Mouse (Mus musculus) T-helper 17 cell (primary cell): ENCODE measurements around the gene Bptf.
"Not testable (repeated sequence)": the region's sequence is repeated elsewhere in the genome, so short reads cannot be mapped to it uniquely, and the experiment has no call there.

Source experiments
- in situ Hi-C, 2 experiments: fragments of 300-600 bp; cut with MboI, MseI; formaldehyde crosslinking; loops; 1 replicate in 1 of 2; 2 replicates in 1 of 2; pipeline ENCODE4 v1.15.1; 2025; ENCODE audit warnings: high pct_unique_total_duplicates in 2 of 2

Bptf gene

GRCm38 (mm10) chr11:107057391-107057790 lies 74.5 kb downstream of the Bptf start:
- in situ Hi-C loops: no loop called here

- in situ Hi-C loops: no loop called here
Observed at GRCm38 (mm10) chr11:107054870-107055269, 77.1 kb downstream of the Bptf start.

GRCm38 (mm10) chr11:107046766-107047620 lies 84.9 kb downstream of the Bptf start:
- in situ Hi-C loops: no loop called here

- in situ Hi-C loops: no loop called here
Observed at GRCm38 (mm10) chr11:107045546-107045945, 86.4 kb downstream of the Bptf start.

DNA sequence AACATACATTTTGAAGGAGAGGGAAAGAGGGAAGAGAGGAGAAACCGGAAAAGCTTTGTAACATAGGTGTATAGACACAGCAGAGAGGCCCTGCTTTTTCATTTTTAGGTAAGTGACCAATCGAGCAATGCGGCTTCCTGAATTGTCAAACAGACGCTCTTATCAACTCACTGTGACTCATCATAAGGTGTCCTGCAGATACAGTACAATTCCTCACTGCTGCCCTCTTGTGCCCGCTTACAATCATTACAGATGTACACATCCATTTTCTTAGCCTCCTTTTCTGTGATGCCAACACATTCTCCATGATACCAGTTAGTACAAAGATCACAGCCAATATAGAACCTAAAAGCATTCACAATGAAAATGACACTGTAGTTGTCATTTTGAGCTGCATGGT lies 87.6 kb downstream of the Bptf start:
- in situ Hi-C loops: no loop called here

- in situ Hi-C loops: no loop called here
Observed at GRCm38 (mm10) chr11:107043361-107043760, 88.6 kb downstream of the Bptf start.

DNA sequence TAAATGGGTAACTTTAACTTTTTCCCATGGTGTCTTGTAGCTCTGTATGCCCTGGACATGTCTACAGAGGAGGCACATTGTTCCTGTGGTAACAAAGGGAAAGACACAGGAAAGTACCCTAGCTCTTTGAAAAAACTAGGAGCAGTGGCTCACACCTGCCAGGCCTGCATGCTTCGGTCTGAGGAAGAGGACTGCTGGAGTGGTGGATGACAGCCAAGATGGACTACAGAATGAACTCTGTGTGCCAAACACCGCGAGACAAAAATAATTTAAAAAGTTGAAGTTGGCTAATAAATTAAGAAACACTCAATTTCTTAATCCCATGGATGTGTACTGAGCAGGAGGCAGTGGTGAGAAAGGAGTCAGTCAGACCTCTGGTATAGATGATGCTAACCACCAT lies 90.5 kb downstream of the Bptf start:
- in situ Hi-C loops: no loop called here

DNA sequence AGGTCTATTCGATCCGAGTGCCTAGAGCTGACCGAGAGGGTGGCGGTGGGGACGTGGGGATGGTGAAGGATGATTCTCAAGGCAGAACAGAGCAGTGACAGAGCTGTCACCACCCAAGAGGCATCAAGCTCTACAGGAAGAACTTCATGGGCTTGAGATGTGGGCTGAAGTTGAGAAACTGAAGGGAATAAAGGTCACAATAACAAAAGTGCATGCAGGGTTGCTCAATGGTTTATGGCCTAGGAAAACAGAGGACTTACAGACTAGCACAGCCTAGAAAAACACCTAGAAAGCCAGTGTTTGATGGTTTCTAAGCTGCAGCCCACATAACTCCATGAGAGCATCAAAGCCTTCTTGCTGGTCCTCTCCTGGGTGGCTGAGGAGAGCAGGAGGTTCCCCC lies 92.5 kb downstream of the Bptf start:
- in situ Hi-C loops: loop anchor here in 1 of 2 experiments (10.0 kb wide), 1 partner anchor 1115 kb away; no protein-coding TSS in a partner anchor

GRCm38 (mm10) chr11:107034085-107034810 lies 97.7 kb downstream of the Bptf start:
- in situ Hi-C loops: loop anchor here in 1 of 2 experiments (5.0 to 10.0 kb wide), 2 partner anchors 102 to 1109 kb away; no protein-coding TSS in a partner anchor

DNA sequence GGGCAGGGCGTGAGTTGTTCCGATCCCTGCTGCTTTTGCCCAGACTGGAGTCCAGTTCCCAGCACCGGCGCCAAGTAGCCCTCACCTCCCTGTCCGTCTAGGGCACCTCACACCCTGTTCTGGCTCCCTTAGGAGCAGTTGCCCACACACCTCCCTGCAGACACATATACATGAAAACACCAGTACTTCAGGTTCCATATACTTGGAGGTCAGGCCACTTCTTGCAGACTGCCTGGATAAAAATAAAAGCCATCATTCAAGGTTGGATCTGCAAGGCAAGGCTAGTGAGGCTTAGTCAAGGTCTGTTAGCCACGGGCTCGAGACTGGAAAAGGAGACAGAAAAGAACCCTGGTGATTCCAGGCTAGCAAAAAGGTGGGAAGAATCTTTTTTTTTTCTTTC lies 100.3 kb downstream of the Bptf start:
- in situ Hi-C loops: loop anchor here in 1 of 2 experiments (5.0 to 10.0 kb wide), 2 partner anchors 99 to 1107 kb away; no protein-coding TSS in a partner anchor

DNA sequence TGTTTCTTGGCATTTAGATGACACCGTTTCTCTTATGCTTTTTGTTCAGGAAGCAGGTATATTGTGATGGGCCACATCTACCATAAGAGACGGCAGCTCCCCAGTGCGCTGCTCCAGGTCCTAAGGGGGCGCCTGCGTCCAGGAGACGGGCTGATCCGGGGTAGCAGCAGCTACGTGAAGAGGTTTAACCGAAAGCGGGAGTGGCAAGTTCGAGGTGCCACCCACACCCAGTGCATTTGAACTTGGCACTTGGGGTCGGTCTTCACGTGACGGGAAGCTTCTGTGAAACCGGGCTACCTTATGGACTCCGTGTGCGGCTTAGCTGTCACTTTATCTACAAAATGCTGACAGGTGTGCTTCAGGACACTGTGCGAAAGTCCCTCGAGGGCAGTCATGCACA lies 102.4 kb downstream of the Bptf start:
- in situ Hi-C loops: no loop called here

DNA sequence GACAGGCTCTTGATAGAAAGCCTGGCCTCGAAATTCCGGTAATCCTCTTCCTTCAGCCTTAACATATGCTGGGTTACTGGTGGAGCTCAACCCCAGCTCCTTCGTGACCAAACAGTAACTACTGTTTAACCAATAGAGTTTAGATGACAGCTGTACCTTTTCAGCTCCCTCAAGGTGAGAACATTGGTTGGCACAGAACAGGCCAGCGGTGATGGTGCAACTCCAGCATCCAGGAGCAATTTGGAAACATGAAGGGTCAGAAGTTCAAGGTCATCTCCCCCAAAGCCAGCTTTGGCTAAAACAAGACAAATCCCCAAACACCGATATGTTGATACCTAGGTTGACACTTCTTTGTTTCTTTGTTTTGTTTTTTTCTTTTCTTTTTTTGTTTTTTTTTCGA lies 103.2 kb downstream of the Bptf start:
- in situ Hi-C loops: no loop called here

DNA sequence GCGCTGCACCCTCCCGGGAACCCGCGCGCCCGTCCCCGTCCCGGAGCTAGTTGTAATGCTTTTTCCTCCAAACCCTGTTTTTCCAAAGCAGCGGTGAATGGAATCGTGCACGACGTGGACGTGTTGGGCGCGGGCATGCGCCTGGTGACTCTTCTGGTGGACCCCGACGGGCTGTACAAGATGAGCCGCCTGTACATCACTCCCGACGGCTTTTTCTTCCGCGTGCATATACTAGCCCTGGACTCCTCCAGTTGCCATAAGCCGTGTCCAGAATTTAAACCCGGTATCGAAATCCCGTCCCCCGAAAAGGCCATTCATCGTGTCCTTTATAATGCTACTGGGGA lies 103.7 kb downstream of the Bptf start:
- in situ Hi-C loops: no loop called here

DNA sequence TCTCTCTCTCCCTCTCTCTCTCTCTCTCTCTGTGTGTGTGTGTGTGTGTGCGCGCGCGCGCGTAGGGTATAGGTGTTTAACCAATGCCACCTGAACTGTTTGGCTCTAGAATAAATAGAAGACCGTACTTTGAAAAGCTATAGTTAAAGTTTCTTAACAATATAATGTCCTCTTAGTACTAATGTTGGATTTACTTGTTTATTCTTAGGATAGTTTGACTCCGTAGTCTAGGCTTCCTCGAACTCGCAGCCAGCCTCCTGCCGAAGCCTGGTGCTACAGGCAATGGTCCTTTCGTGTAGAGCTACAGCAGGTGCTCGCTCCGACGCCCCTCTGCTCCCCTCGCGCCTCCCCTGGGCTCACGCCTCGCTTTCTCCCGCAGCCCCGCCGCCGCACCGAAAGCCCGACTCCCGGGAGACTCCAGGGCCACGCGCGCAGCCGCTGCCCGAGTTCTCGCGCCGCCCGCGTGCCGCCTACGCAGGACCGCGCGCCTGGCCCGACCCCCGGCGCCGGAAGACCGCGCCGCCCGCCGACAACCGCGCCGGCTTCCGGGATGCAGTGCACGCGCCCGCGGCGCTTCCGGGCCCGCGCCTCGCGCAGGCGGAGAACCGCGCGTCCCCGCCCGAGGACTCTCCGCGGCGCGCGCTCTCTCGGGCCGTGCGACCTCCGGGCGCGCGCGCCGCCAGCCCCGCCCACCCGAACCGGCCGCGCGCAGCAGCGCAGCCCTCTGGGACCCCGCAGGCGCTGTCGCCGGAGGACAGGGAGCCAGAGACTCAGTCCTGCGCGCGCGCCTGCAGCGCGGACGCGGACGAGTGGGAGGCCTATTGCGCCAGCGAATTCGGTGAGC lies 104.3 kb downstream of the Bptf start:
- in situ Hi-C loops: no loop called here

GRCm38 (mm10) chr11:107026554-107027430 lies 105.1 kb downstream of the Bptf start:
- in situ Hi-C loops: no loop called here

DNA sequence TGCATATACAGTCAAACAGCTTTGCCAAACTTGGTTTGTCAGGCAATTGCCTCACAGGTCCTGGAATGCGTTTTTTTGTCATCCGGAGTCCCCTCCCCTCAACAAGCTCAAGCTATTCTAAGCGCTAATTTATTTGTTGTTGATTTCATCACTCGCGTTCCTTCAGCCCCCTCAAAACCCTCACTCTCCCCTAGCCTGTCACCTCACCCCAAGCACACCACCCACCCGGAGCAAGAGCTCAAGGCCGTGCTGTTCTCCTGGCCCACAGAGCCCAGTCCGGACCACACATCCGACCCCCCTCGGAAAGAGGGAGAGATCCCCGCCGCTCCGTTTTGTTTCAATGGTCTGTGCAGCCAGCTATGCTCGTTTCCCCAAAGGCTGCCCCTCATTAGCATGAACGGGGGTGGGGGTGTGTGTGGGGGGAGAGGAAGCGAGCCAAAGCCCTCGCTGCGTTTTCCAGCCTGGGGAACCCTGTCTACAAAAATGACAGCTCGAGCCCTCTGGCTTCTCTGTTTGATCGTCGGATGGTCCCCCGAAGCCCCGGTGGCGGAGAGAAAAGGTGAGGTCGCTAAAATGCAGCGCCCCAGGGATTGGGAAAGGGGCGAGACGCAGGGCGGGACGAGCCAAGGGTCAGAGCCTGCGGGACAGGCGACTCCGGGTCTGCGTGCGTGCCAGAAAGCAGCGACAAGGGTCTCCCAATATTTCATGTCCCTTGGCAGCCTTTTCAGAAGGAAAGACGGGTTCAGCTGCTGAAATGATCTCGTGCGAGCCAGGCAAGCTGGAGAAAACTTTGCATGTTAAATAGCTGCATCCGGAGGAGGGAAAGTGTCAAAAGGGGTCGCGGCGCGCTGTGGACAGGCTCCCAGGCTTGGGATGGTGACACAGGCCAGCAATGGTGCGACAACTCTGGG lies 106.3 kb downstream of the Bptf start, which contains the start of gene 1810010H24Rik:
1810010H24Rik (plus strand) TSS at position 271 of the 911 bp plus-strand sequence.
- in situ Hi-C loops: no loop called here

DNA sequence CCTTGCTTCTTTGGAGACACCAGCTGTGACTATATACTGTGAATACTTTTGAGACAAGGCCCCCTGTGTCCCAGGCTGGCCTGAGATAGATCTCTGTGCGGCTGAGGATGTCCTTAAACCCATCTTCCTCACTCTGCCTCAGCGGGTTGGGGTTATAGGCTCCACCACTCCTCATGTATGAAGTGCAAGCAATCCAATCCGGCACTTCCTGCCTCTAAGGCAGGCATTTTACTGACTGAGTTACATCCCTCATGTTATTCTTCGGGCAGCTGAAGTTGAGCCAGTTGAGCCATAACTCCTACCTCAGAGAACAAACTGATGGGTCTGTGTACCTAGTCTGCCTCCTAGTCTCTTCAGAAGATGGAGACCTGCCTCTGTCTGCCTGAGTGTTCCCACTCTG lies 107.5 kb downstream of the Bptf start:
- in situ Hi-C loops: no loop called here

DNA sequence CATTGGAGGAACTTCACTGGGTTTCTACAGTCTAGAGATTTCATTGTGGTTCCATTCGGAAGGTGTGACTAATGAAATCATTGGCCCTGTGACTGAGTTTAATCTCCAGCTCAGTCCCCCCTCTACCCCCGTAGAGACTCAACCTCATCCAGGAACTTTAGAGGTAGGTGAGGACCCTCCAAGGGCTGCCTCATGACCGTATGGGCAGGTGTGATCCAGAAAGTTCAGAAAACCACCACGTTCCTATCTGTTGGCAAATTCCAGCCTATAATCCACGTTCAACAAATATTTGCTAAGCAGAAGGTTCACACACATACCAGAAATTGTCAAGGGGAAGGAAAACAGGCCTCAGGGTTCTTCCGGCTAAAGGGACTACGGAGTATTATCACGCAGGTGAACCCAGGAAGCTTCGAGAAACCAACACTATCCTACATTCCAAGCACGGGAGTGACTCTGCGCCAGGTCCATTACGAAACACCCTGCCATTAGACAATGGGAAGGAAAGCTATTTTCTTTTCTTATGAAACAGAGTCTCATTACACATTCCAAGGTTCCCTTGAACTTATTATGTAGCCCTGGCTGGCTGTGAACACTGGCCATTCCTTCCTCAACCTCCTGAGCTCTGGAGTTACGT lies 109.8 kb downstream of the Bptf start:
- in situ Hi-C loops: no loop called here

DNA sequence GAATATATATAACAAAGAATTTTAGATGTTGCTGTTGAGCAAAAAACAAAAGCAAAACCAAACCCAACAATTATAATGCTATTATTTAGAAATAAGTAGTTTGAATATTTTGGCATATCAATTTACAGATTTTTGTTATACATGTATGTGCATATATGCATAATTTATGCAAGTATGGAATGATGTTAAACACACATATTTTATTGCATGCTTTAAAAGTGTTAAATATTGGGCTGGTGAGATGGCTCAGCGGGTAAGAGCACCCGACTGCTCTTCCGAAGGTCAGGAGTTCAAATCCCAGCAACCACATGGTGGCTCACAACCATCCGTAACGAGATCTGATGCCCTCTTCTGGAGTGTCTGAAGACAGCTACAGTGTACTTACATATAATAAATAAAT lies 112.2 kb downstream of the Bptf start:
- in situ Hi-C loops: not testable (repeated sequence)
